Mouse (Mus musculus) adrenal gland, postnatal 10 days (tissue): ENCODE results near the gene Fbxl4. TPM values are rescaled to one million over a fixed set of nuclear protein-coding genes. Genes with fewer than 3 reads are reported as not detected.

Experiments used
- DNase-seq: peaks from one replicate; pipeline ENCODE4 v3.0.0; 2021; ENCODE audit warnings: mixed read lengths
- total RNA-seq, 2 experiments: library from RNA; stranded (reverse); gene quantifications; 2 replicates each; pipeline ENCODE4 v1.2.3; 2021

The Fbxl4 gene
- total RNA-seq, 2 experiments from 2014 or later: 19.3 to 22.4 TPM

DNA sequence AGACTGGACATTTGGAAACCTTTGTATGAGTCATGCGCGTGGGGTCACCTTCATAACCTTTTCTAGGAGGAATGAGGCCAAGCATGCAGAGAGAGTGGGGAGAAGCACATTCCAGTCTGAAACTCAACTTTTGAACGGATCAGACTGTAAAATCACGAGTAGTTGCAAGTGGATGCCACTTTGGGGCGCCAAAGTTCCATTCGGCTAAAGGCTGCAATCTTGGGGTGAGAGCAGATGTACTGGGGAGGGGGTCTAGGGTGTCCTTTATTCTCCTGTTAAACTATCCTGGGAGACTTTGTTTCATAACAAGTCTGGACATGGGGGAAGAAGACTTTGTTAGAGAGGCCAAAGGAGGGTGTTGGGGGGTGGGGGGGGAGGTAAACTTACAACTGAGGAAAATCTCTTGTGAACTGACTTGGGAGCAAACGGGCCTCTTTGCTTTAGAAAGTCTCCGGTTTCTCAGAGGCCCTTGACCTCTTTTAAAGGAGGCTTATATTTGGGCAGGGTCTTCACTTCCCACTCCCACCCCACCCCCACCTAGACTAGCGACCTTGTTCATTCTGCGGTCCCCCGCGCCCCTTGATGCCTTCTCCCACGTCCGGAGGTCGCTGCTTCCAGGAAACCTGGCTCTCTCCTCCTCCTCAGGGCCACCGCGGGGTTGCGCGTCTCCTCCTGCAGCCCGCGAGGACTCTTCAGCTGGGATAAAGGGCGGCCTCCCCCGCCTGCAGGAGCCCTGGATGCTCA, 119.8 kb downstream of the Fbxl4 start:
- DNase-seq: peak; percentile 64

DNA sequence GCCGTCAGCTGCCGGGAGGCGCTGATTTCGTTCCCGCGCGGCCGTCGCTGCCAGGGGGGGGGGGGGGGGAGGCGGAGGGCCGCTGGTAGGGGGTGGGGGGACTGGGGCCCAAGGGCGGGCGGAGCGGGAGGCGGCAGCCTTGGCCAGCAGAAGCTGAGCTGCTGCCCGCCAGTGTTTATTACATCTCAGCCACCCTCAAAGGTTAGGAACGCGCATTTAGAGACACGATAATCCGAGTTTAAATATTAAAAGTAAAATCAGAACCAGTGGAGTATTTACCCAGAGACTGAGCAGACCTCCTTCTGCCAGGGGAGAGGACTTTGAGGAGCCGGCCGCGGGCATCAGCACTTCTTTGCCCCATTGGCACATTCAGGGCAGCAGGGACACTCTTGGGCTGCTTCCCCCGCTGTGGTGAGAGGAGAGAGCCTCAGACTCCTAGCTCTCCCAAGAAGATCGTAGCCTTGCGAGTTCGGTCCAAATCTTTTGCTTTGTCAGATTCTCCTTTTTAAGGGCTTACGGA, 120.4 kb downstream of the Fbxl4 start:
- no peak for DNase-seq

DNA sequence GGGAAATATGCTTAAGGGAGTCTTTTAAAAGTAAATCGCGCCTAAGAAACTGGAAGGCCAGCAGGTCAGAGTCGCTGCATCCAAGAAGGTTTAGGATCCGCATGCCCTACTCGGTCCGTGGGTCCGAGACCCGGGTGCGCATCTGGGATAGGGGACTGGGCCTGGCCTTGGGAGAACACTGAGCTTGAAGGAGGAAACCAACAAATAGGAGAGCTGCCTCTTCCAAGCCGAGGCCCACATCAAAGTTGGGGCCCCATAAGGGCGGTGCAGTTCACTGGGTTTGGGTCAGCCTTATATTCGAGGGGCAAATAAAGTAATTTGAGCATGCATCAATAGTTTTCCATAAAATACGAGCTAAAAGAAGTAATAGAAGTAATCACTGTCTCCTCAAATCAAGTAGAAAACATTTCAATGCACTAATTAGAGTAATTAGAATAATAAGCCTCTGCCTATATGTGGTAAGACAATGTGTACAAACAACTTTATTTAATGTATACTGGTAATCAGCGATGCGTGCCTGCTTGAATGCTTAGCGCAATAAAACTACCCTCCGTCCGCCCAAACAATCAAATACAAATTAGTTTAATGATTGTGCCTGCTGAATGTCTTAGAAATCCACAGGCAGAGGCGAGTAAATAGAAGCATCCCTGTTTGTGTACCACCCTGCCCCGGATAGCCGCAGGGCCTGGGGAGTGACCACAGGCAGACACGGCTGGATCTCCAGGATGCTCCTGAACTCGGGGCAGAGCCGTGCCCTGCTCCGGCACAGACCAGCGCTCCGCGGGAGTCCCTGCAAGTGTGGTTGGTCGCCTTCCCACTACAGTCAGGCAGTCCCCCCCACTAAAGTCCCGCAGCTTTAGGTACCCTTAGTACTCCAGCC, 121.4 kb downstream of the Fbxl4 start:
- DNase-seq: no peak

DNA sequence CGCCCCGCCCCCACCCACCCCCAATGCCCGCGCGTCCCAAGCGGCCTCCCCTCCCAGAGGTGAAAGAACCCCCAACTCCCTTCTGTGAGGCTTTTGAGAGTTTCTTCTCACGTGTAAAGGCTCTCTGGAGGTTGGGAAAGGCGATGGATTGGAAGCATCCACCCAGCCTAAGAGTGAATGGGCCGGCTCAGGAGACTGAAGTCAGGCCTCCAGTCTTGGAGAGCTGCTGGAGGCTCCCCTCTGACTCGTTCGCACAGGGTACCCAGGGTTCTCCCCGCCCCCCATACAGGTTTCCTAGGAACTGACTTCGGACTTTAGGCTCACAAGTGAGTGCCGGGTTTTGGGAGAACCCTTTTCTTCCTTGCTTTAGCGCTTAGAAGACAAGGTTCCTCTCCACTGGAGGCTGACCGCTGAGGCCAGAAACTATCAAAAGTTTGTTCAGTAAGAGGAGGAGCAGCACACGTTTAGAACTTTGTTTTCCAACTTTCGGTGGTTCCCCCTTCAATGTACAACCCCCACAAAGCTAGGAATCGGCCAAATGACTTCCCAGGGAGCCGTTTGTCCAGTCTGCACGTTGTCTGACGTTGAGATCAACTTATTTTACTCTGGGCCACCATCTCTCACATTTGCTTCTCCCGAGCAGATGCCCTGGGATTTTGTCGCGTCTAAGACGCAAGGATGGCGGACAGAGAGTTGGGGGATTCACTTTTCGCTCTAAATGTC, 122.2 kb downstream of the Fbxl4 start:
- no peak for DNase-seq

DNA sequence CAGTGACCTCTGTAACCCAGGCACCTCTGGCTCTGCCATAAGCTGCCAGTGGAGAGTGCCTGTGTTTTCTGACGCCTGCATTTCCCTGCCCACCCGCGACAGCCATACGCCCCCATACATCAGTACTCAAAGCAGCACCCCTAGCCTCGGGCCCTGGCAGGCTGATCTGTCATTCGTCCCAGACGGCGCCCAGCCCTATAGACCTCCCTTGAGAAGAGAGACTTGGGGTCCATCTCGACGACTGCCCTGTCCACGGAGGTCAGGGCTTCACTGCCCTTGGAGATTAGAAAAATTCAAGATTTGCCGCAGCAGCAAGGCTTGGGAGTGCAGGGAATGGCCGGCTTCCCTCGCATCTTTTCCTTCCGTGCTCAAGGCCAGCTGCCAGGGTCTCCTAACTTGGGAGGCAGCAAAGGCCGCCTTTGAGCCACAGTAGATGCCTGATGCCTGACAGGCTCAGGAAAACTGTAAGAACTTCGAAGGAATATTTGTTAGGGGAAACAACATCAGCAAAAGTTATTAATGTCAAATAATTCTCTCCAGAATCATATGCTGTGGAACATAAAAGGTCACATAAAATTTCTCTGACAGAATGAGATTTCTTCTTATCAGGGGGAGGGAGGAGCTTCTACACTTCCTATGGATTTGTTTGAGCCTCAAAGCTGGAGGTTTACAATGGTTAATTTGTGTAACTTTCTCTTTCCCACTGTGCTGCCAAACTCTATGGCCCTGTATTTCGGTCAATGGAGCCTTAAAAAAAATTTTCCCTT, 122.9 kb downstream of the Fbxl4 start:
- no peak for DNase-seq

DNA sequence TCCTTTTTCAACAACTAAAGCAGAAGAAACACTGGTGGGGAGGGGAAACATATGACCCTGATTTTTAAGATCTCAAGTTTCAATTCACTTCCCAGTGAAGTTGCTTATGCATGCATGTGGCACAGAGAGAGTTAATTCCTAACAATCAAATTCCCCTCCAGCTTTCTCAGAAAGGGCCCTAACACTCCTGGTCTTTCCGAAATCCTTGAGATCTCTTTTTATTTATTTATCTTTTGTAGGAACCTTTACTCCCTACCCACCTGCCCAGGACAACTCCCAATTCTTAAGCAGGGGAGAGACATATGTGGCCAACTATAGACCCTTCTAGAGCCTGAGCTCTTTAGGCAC, 123.5 kb downstream of the Fbxl4 start:
- no peak for DNase-seq

- no peak for DNase-seq
Measured at GRCm38 (mm10) chr4:22482118-22482517, 124.8 kb downstream of the Fbxl4 start.

DNA sequence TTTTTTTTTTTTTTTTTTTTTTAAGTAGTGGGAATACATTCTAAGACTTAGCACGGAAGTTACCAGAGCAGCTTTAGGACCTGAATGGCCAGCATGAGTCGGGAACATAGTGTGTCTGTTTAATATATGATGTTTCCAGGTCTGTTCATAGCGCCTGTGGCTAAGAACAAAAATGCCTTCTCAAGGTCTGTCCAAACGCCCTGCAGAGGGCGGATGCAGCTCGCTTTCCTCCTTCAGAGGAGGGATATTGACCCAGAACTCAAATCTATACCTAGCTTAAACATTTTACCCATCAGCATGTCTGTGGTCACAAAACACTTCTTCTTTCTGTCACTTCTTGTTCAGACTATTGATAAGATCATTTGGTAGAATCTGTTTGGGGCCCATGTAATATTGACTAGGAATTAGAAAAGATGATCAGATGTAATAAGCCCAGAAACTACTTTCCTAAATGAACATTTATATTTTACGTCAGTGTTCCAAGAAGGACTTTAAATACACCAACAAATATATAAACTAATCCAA, 125.5 kb downstream of the Fbxl4 start:
- DNase-seq: no peak

GRCm38 (mm10) chr4:22483548-22483947, 126.2 kb downstream of the Fbxl4 start:
- DNase-seq: no peak

Other genes starting within 250 kb of the Fbxl4 start
- gene Pou3f2, start 130.8 kb downstream of the Fbxl4 start, total RNA-seq: under 1 TPM; 0.09 to 0.21 TPM